Mouse (Mus musculus) liver, adult (tissue): Measurements from ENCODE around the gene Gigyf2.
"Not testable (repeated sequence)": the region's sequence is repeated elsewhere in the genome, so short reads cannot be mapped to it uniquely, and the experiment has no call there.

Source experiments
- GATA4 ChIP-seq: IDR thresholded peaks from 2 replicates; pipeline ENCODE4 v1.6.1; 2014; ENCODE audit warnings: mild to moderate bottlenecking, low read length; ENCODE audit not compliant: insufficient replicate concordance

The Gigyf2 gene

DNA sequence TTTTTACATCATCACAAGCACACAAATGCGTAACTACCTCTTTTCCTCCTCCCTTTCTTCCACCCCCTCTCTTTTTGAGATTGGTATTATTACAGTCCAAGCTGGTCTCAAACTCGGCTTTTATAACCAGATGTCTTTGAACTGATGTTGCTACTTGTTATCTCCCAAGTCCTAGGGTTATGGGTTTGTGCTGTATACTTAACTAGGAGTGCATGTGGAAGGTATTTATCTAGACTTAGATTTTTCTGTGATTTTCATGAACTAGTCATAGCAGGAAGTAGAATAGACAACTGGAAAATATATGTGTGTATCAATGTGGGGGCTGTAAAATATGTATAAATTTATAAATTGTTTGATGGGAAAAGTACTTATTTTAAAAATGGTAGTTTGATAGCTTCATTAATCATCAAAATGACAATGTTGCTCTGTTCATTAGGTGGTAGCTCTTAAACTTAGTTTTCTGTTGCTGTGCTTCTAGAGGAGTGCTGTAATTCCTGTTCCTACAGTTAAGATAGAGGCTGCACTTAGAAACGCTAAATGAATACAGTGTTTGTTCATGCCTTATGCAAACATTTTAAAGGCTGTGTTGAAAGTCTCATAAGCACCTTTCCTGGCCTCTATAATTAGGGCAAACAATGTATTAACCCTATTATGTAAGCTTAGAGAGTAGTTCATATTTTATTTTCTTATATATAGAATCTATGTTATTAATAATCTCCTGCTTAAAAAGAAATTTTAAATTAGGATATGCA lies 66.8 kb downstream of the Gigyf2 start:
- no peak for TF ChIP-seq GATA4

GRCm38 (mm10) chr1:87394594-87394993 lies 67.8 kb downstream of the Gigyf2 start, which contains the start of gene Kcnj13:
TSS of gene Kcnj13 (minus strand) at chr1:87394729.
- TF ChIP-seq GATA4, result no peak

GRCm38 (mm10) chr1:87396923-87397586 lies 70.3 kb downstream of the Gigyf2 start:
- no peak for TF ChIP-seq GATA4

DNA sequence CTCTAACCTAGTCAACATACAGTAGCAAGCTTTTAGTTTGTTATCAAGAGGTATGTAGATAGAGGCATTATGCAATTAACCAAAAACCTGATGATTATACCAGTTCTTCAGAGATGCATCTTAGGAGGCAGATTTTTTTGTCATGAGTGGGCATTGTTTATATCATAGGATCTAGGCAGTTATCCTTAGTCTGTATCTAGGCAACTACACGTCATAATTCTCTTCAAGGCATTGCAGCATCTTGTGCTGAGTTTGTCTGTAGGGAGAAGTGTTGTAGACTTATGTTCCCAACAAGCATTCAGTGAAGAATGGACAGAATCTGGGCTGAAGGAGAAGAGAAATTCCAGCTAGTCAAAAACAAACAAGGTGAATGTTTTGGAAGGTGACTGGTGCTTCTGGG lies 77.9 kb downstream of the Gigyf2 start:
- TF ChIP-seq GATA4, result no peak

DNA sequence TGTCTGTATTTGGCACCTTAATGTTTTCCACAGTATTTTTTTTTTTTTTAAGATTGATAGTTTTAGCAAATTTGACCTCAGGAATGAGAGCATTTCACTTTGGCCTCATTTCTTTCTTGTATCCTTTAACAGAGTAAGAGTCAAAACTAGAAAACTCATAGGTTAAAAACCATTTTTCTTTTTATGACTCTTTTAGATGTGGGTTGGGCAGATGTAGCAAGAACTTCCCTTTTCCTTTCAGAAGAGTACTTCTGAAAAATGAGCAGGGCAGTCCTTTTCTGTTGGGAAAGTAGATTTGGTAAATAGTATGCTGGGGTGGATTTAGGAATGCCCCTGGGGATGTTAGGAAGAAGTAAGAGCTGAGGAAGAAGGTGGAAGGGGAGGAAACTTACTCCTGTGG lies 79.2 kb downstream of the Gigyf2 start:
- no peak for TF ChIP-seq GATA4

GRCm38 (mm10) chr1:87409380-87409779 lies 82.6 kb downstream of the Gigyf2 start:
- no peak for TF ChIP-seq GATA4

GRCm38 (mm10) chr1:87418733-87419132 lies 91.9 kb downstream of the Gigyf2 start:
- no peak for TF ChIP-seq GATA4

DNA sequence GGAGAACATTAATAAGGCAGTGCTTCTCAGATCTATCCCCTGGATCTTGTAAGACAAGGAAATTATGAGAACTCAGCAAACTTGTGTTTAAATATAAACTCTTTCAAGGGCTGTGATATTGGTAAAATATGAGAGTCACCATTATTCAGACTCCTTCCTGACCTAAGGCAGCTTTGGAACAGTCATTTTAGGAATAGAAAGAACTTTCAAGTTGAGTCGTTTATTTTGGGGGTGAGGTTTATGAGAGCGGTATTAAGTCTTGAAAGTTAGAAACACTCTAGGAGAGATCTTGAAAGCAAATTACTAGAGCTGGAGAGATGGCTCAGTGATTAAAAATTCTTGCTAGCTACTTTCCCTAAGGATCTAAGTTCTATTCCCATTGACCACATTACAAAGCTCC lies 108.3 kb downstream of the Gigyf2 start:
- no peak for TF ChIP-seq GATA4

GRCm38 (mm10) chr1:87436583-87436982 lies 109.8 kb downstream of the Gigyf2 start:
- no peak for TF ChIP-seq GATA4

GRCm38 (mm10) chr1:87447183-87448104 lies 120.6 kb downstream of the Gigyf2 start:
- TF ChIP-seq GATA4, result no peak

DNA sequence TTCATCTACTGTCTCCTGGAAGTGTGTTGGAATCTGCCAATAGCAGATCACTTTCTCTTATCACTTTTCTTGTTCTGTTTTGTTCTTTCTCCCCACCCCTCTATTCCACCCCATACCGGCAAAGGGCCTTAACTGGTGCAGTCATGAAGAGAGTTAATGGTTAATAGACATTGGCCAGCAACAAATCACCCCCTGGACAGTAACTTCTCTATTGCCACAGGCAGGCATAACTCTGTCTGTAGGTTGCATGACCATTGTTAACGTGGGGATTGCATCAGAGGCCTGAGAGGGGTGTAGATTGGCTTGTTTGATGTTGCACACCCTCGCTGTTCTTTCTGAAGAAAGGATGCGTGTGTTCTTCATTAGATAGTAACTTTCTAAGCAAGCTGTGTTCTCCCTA lies 122.6 kb downstream of the Gigyf2 start:
- TF ChIP-seq GATA4, result no peak

- TF ChIP-seq GATA4, result no peak
Observed at GRCm38 (mm10) chr1:87456425-87456824, 129.6 kb downstream of the Gigyf2 start.

- TF ChIP-seq GATA4, result no peak
Observed at GRCm38 (mm10) chr1:87458045-87458444, 131.2 kb downstream of the Gigyf2 start.

DNA sequence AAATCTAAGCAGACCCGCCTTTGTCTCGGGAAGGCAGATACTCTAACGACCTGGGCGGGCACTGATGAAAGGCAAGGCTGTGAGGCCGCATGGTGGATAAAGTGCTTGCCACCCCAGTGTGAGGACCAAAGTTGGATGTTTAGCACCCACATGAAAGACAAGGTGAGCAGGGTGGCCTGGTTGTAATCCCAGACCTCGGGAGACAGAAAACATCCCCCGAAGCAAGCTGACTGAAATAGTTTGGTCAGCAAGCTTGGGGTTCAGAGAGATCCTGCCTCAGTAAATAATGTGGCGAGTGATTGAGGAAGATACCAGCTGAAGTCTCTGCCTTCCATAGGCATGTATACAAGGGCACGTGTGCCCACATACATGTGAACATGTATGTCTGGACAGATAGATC lies 140.7 kb downstream of the Gigyf2 start:
- no peak for TF ChIP-seq GATA4

GRCm38 (mm10) chr1:87468321-87468720 lies 141.5 kb downstream of the Gigyf2 start:
- no peak for TF ChIP-seq GATA4

DNA sequence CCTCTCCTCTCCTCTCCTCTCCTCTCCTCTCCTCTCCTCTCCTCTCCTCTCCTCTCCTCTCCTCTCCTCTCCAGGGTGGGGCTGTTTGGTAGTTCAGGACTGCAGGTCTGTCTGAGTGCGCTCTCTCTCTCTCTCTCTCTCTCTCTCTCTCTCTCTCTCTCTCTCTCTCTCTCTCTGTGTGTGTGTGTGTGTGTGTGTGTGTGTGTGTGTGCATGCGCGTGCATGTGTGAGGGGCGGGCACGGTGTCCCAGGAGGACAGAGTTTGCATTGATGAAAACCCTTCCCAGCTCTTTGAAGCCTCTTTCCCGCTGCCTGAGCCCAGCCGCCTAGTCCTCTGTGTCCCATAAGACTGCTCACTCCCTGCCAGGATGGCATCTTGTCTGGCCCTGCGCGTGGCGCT lies 143.2 kb downstream of the Gigyf2 start, which contains the start of gene Snorc:
Gene Snorc (plus strand): TSS at position 301 of the 400 bp plus-strand sequence.
- not testable (repeated sequence) for TF ChIP-seq GATA4

- no peak for TF ChIP-seq GATA4
Observed at GRCm38 (mm10) chr1:87471914-87472313, 145.1 kb downstream of the Gigyf2 start.
